Mouse (Mus musculus): ENCODE data around the gene Foxp1.

Foxp1 gene

GRCm38 (mm10) chr6:99502727-99503126, 19.8 kb downstream of the Foxp1 start:
- no peak for DNase-seq (ENCODE audit: low read depth, low spot score)
- no peaks in the 10 kb centered on the region for H3K27me3 ChIP-seq (ENCODE audit: control insufficient read depth, insufficient read depth, low read length, poor library complexity, severe bottlenecking)

DNA sequence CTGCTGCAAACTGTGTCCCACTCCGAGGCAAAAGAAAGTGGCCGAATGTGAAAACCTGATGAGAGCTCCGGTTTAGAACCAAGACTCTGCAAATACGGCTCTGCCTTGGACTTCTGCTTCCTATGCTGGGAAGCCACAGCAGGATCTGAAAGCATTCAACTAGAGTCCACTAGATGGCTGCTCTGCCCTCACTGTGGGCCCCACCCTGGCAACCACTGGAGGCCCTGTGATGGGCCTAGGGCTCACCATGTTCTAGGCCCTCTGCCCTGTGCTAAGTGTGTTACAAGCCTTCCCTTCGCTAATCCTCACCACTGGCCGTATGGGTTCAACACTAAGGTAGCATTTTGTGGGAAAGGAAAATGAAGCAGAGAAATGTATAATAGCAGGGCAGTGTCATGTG, 20.2 kb downstream of the Foxp1 start:
- no peak for DNase-seq (ENCODE audit: low read depth, low spot score)
- H3K27me3 ChIP-seq (ENCODE audit: control insufficient read depth, insufficient read depth, low read length, poor library complexity, severe bottlenecking) = no peaks in the 10 kb centered on the region
- H3K36me3 ChIP-seq (ENCODE audit: control insufficient read depth, insufficient read depth, low read length, poor library complexity, severe bottlenecking) = no peaks in the 10 kb centered on the region

More at GRCm38 (mm10) chr6:99502727-99503126, 19.8 kb downstream of the Foxp1 start:
- H3K36me3 ChIP-seq (ENCODE audit: control insufficient read depth, insufficient read depth, low read length, poor library complexity, severe bottlenecking) = no peaks in the 10 kb centered on the region

DNA sequence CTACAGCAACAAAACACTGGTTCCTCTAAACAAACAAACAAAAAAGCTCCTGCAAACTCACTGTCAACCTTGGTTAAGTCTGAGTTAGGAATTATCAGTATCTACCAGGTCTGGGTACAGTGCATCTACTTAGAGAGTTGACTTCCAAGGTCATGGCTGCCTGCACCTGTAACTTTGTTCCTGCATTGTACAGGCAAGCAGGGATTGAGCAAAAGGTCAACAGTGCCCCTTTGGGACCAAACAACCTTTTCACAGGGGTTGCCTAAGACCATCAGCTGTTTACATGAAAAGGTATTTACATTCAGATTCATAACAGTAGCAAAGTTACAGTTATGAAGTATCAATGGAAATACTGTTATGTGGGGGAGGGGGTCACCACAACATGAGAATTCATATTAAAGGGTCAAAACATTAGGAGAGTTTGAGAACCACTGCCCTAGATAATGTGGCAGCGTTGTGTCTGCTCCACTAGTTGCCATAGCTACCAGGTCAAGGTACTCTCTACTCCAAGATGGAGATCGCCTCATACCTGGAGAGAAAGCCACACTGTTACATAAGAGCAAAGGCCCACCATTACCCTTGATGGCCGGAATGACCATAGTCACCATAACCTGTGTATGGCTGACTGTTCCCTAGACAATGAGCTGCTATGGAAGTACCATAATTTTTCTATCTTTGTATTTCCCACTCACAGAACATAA, 21.8 kb downstream of the Foxp1 start:
- Histone ChIP-seq H3K36me3 (ENCODE audit: control insufficient read depth, insufficient read depth, low read length, poor library complexity, severe bottlenecking) (no peaks in the 10 kb centered on the region), H3K27me3 (ENCODE audit: control insufficient read depth, insufficient read depth, low read length, poor library complexity, severe bottlenecking) (no peaks in the 10 kb centered on the region)
- no peak for DNase-seq (ENCODE audit: low read depth, low spot score)

DNA sequence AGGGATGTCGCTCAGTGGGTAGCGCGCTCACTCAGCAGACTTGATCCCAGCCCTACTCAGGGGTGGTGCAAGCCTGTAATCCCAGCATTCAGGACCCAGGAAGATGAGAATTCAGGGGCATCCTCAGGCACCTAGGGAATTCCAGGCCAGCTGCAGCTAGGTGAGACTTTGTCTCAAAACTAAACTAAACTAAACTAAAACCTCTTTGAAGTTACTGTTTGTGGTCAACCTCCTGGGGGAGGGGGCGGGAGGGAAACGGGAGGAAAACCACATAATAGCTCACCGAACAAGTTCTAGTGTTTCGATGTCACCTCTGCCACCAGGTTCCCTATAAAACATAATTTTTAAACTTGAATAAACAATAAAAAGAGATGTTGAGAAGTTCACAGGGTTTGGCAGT, 24.4 kb downstream of the Foxp1 start:
- Histone ChIP-seq H3K27me3 (ENCODE audit: control insufficient read depth, insufficient read depth, low read length, poor library complexity, severe bottlenecking) (no peaks in the 10 kb centered on the region), H3K36me3 (ENCODE audit: control insufficient read depth, insufficient read depth, low read length, poor library complexity, severe bottlenecking) (no peaks in the 10 kb centered on the region)
- no peak for DNase-seq (ENCODE audit: low read depth, low spot score)

DNA sequence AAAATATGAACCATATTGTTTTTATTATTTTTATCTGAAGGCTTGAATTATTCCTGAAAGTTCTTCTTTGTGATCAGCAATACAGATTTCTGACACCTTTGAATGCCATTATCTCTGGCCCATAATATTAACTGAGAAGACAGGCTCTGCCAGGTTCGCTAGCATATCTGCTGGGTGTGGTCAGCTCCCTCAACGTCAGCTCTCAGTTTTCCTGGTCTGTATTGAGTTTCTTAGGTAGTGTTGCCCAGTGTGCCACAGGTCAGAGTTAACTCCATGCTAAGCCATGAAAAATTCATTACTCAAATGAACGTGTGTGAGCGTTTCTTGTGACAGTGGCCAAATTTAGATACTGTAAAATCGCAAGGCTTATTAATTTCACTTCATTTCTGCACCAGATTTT, 26.4 kb downstream of the Foxp1 start:
- no peaks in the 10 kb centered on the region for H3K36me3 ChIP-seq (ENCODE audit: control insufficient read depth, insufficient read depth, low read length, poor library complexity, severe bottlenecking)
- DNase-seq (ENCODE audit: low read depth, low spot score) = no peak
- no peaks in the 10 kb centered on the region for H3K27me3 ChIP-seq (ENCODE audit: control insufficient read depth, insufficient read depth, low read length, poor library complexity, severe bottlenecking)

- Histone ChIP-seq H3K36me3 (ENCODE audit: control insufficient read depth, insufficient read depth, low read length, poor library complexity, severe bottlenecking) (no peaks in the 10 kb centered on the region), H3K27me3 (ENCODE audit: control insufficient read depth, insufficient read depth, low read length, poor library complexity, severe bottlenecking) (no peaks in the 10 kb centered on the region)
- DNase-seq (ENCODE audit: low read depth, low spot score) = no peak
These were observed 29.6 kb downstream of the Foxp1 start for GRCm38 (mm10) chr6:99492937-99493336.

GRCm38 (mm10) chr6:99491979-99492544, 30.5 kb downstream of the Foxp1 start:
- Histone ChIP-seq H3K36me3 (ENCODE audit: control insufficient read depth, insufficient read depth, low read length, poor library complexity, severe bottlenecking) (no peaks in the 10 kb centered on the region), H3K27me3 (ENCODE audit: control insufficient read depth, insufficient read depth, low read length, poor library complexity, severe bottlenecking) (no peaks in the 10 kb centered on the region)
- no peak for DNase-seq (ENCODE audit: low read depth, low spot score)

- H3K27me3 ChIP-seq (ENCODE audit: control insufficient read depth, insufficient read depth, low read length, poor library complexity, severe bottlenecking) = no peaks in the 10 kb centered on the region
- DNase-seq (ENCODE audit: low read depth, low spot score) = no peak
These were observed 31.4 kb downstream of the Foxp1 start for GRCm38 (mm10) chr6:99491146-99491545.

GRCm38 (mm10) chr6:99489900-99490648, 32.4 kb downstream of the Foxp1 start:
- no peaks in the 10 kb centered on the region for H3K36me3 ChIP-seq (ENCODE audit: control insufficient read depth, insufficient read depth, low read length, poor library complexity, severe bottlenecking)
- DNase-seq (ENCODE audit: low read depth, low spot score) = no peak

More at GRCm38 (mm10) chr6:99491146-99491545, 31.4 kb downstream of the Foxp1 start:
- H3K36me3 ChIP-seq (ENCODE audit: control insufficient read depth, insufficient read depth, low read length, poor library complexity, severe bottlenecking) = no peaks in the 10 kb centered on the region

DNA sequence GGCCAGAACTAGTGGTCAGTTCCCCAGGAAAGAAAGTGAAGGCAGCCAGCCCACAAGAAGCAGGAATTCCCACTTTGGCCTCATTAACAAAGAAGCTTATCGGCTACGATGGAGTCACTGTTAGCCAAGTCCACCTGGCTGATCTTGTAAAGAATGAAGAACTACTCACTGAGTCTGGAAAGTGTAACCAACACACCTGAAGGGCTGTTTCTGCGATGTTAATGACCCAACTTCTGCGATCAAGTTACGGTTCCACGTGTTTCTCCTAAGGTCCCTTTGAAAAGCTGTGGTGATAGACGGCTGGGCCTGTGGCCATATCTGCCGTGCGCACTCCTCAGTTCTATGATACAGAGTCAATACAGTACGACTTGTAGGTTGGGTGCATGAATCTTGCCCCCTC, 33.1 kb downstream of the Foxp1 start:
- Histone ChIP-seq H3K36me3 (ENCODE audit: control insufficient read depth, insufficient read depth, low read length, poor library complexity, severe bottlenecking) (no peaks in the 10 kb centered on the region), H3K27me3 (ENCODE audit: control insufficient read depth, insufficient read depth, low read length, poor library complexity, severe bottlenecking) (no peaks in the 10 kb centered on the region)
- no peak for DNase-seq (ENCODE audit: low read depth, low spot score)

More at GRCm38 (mm10) chr6:99489900-99490648, 32.4 kb downstream of the Foxp1 start:
- no peaks in the 10 kb centered on the region for H3K27me3 ChIP-seq (ENCODE audit: control insufficient read depth, insufficient read depth, low read length, poor library complexity, severe bottlenecking)

DNA sequence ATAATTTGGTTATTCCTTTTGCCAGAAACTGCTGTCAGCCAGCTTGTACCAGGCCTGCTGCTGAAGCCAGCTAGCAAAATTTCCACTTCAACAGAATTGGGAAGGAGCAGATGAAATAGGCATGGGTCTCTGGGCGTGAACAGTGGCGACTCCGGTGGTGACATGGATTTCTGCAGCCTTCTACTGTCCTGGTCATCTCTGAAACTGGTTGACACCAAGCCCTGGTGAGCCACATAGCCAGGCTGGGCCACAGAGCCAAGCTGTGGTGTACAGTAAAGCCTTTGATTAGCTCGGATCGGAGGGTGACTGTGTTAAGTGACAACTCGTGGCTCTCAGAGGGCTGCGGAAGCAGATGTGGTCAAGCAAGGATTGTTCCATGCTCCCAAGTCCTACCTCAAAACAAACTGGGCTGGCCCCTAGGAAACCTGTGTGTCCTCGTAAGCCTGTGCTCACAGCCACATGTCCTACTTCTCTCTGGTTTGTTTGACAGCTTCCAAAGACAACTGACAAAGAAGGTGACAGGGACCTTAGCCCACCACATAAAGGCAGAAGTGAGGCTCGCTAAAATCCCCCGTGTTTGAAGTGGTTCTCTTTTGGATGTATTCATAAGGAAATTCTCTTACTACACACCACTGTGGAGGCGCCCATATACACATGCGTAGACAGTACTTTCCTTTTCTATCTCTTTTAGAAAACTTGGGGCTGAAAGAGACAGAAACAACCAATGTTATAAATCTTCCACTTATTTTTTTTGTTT, 36.5 kb downstream of the Foxp1 start:
- Histone ChIP-seq H3K27me3 (ENCODE audit: control insufficient read depth, insufficient read depth, low read length, poor library complexity, severe bottlenecking) (no peaks in the 10 kb centered on the region), H3K36me3 (ENCODE audit: control insufficient read depth, insufficient read depth, low read length, poor library complexity, severe bottlenecking) (no peaks in the 10 kb centered on the region)
- no peak for DNase-seq (ENCODE audit: low read depth, low spot score)

DNA sequence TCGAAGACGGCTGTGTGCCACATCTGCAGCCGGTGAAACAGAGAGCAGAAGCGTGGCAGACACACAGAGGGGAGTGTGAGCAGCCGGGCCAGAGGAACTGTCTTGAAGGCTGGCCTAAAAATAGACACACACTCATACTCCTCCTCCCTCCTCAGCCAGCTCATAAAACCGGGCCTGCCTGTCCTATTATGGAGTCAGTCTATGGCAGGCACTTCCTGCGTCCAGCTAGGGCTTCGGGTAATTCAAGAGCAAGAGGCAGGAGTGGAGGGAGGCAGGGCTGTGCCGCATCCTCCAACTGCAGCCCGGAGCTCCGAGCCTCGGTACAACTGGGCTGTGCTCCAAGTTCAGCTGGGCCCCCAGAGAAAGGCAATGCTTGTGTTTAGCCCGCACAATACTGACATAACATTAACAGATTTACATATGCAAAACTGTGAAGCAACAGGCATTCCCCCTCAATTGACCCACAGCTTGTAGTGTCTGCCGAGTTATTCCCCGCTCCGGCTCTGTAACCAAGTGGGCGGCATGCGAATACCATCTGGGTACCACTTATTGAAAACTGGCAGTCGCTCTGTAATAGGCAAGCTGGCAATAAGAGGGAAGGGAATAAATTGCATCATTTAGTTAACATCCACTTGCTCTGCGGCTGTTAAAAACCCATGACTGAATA, 37.2 kb downstream of the Foxp1 start:
- Histone ChIP-seq H3K36me3 (ENCODE audit: control insufficient read depth, insufficient read depth, low read length, poor library complexity, severe bottlenecking) (no peaks in the 10 kb centered on the region), H3K27me3 (ENCODE audit: control insufficient read depth, insufficient read depth, low read length, poor library complexity, severe bottlenecking) (no peaks in the 10 kb centered on the region)
- DNase-seq (ENCODE audit: low read depth, low spot score) = peak; percentile 53

DNA sequence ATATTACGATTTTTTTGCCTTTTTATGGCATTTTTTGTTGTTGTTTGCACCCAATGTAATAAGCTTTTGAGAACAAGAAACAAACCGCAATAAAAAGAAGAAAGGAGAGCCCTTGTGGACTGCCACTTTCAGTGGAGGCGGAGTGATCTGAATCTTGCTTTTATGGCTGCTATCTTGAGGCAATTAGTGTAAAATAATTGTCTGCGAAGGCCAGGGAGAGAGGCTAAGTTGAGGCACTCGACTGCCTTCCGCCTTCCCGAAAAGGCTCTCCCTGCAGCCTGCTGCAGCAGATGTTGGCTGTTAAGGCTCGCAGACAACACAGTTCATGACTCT, 37.7 kb downstream of the Foxp1 start:
- H3K36me3 ChIP-seq (ENCODE audit: control insufficient read depth, insufficient read depth, low read length, poor library complexity, severe bottlenecking) = no peaks in the 10 kb centered on the region
- no peaks in the 10 kb centered on the region for H3K27me3 ChIP-seq (ENCODE audit: control insufficient read depth, insufficient read depth, low read length, poor library complexity, severe bottlenecking)
- no peak for DNase-seq (ENCODE audit: low read depth, low spot score)

DNA sequence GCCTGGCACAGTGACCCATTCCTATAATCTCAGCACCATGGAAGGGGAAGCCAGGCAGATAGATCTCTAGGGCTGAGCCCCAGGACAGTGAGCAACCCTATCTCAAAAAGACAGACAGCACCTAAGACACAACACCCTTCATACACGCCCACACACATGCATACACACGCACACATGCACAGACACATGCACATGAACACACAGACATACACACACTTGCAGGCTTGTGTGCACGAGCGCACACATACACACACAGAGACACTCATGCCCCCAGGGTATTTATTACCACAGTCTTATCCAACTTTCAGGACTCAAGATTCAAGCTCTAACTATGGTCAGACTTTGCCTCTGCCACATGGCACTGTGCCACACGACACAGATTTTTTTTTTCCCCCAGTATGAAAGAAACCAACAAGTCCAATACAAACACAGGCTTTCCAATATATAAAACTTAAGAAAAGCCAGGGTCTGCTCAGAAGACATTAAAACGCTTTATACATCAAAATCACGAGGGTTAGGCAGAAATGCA, 38.3 kb downstream of the Foxp1 start:
- no peak for DNase-seq (ENCODE audit: low read depth, low spot score)
- H3K36me3 ChIP-seq (ENCODE audit: control insufficient read depth, insufficient read depth, low read length, poor library complexity, severe bottlenecking) = no peaks in the 10 kb centered on the region
- H3K27me3 ChIP-seq (ENCODE audit: control insufficient read depth, insufficient read depth, low read length, poor library complexity, severe bottlenecking) = no peaks in the 10 kb centered on the region

All from splenic B cell, adult 2 months (primary cell).